Mouse (Mus musculus): ENCODE results near the gene Wnt2. TPM values are rescaled to one million over a fixed set of nuclear protein-coding genes. Genes with fewer than 3 reads are reported as not detected.

Wnt2 gene
- polyA plus RNA-seq (2012; rRNA removed), result 1.2 and 1.6 TPM in 2 replicates

DNA sequence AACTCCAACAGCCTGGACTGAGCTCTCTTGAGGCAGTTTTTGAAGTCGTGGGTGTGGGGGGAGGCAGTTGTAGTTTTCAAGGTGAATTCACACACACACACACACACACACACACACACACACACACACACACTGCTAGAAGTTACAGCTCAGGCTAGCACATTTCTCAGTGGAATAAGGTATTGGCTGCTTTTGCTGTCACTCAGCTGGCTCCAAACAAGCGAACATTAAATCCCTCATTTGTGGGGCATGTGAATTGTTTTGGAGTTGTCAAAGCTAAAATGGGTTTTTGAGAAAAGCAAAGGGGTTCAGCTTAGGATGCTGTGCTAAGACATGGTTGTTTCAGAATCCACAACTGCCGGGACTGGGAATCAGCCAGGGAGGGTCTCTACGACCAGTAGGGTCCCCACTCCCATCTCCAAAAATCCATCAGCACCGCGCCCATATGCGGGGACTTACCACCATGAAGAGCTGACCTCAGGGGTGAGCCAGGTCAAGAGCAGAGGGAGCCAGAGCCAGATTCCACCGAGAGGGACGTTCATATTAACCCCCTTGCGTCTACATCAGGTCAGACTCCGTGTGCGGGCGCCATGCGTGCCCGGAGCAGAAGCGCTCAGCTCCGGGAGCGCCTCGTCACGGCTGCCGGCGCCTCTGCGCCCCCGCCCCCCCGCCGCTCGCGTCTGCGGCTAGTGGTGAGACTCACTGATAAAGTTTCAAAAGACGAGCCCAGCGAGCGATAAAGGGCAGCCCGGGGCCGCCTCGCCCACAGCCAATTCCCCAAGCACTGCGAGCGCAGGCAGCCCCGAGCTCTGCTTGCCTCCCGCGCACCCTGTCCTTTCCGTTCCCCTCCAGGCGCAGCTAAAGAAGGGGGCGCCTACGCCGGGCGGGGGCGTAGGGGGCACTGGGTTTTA lies at the start of gene Wnt2:
Gene Wnt2 (minus strand): TSS at position 840 of the 911 bp plus-strand sequence.
- peak in 1 of 2 experiments; percentile 56 for DNase-seq (ENCODE audit: extremely low spot score in 1 of 2, low spot score in 1 of 2)

DNA sequence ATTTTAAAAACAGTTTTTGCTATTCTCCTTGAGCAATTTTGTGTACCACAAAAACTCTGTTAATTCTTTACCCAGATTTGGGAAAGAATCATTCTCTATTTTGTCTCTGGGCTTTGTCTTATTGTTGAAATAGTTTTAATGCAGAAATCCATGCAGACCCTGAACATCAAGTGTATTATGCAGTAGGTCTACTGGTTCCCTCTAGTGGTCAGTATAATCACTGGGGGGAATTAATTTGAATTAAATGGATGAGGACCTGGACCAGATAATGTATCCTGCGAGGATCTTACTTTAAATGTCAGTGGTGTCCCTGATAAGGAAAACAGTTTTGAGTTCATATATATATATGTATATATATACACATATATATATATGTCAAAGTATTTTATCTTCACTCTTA lies 48.2 kb upstream of the Wnt2 start:
- peak in 1 of 2 experiments; percentile 73 for DNase-seq (ENCODE audit: extremely low spot score in 1 of 2, low spot score in 1 of 2)

DNA sequence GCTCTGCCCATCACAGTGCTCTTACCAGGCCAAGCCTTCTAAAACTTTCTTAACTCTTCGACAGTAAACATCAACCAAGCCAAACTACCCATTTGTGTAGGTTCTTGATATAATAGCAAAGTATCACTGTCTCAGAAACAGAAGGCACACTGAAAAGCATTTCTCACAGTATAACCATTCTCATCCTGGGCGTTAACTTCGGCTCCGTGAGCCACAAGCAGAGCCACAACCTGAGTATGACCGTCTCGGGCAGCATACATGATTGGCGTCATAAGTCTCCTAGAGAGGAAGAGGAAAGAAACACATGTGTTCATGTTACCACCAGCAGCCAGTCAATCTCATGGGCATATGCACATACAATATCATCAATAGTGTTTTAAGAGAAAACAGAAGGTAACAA lies 46.6 kb upstream of the Wnt2 start:
- no peak for DNase-seq (ENCODE audit: extremely low spot score in 1 of 2, low spot score in 1 of 2)

DNA sequence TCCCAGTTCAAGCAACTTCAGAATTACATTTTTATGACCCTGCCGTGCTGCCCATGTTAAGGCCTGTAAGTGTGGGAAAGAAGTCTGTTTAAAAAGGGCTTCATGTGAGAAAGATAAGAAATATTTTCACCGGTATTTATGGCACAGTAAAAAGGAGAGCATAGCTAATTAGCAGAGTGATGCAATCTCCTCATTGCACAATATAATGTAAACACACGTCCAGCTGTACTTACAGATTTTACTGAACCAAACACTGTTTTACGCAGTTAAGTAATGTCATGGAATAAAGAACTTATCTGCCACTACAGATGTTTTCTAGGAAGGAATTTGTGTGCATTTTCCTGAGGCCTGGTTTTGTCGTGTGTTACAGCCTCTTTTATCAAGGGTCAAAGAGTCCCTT lies 46.2 kb upstream of the Wnt2 start:
- no peak for DNase-seq (ENCODE audit: extremely low spot score in 1 of 2, low spot score in 1 of 2)

DNA sequence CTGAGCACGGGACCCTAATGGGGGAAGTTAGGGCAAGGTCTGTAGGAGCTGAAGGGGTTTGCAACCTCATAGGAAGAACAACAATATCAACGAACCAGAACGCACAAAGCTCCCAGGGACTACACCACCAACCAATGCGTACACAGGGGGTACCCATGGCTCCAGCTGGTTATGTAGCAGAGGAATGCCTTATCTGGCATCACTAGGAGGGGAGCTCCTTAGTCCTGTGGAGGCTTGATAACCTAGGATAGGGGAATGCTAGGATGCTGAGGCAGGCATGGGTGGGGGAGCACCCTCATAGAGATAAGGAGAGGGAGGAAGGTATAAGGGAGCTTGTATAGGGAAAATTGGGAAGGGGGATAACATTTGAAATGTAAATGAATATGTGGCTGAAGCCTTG lies 27.5 kb upstream of the Wnt2 start:
- no peak for DNase-seq (ENCODE audit: extremely low spot score in 1 of 2, low spot score in 1 of 2)

DNA sequence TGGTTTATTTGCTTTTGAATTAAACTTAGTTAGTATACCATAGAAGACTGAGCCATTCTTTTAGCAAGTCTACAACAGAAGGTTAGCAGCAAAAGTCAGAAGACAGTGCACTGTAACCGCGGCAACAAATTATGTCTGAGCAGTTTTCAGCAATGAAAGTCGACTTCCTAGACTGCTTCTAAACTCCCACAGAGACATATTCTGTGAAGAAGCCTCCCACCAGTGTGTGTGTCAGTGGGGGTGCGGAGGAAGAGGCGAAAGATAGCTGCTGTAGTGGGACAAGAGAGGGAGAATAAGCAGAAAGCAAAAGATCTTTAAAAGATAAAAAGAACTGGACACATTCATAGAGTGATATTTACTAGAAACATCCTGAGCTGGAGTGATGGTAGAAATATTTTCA lies 21.3 kb upstream of the Wnt2 start:
- DNase-seq (ENCODE audit: extremely low spot score in 1 of 2, low spot score in 1 of 2), result peak in 1 of 2 experiments; percentile 73

DNA sequence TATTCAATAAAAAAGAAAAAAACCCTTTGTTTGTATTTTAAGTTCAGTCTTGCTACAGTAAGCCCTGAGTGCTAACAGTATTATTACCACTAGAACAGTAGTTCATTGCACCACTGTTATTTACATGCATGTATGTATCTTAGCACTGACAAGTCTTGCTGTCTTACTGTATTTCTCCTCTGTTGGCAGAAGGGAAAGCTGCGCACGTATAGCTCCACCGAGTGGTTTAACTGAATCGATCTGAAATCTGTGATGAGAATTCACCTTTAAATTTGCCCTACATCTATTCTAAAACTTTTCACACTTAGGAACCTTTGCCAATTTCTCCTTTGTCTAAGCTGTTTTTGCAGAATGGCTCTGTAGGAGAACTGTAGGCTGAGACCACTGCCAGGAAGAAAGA lies 13.9 kb upstream of the Wnt2 start:
- DNase-seq (ENCODE audit: extremely low spot score in 1 of 2, low spot score in 1 of 2), result peak in 1 of 2 experiments; percentile 29

DNA sequence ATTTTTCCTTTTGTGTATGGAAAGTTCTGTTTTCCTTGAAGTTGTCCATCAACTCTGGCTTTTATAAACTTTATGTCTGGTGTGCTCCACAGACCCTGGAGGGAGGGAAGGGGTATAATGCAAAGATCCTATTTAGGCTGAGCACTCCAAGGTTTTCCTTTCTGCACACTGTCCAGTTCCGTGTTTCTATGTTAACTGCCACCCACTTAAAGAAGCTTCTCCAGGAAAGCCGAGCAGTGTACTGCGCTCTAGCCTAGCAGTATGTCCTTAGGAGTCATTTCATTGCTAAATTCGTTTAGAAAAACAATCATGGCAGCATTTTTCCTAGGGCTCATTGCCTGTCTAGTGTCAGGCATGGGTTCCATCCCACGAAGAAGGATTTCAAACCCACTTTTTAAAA lies 12.8 kb upstream of the Wnt2 start:
- DNase-seq (ENCODE audit: extremely low spot score in 1 of 2, low spot score in 1 of 2), result no peak

DNA sequence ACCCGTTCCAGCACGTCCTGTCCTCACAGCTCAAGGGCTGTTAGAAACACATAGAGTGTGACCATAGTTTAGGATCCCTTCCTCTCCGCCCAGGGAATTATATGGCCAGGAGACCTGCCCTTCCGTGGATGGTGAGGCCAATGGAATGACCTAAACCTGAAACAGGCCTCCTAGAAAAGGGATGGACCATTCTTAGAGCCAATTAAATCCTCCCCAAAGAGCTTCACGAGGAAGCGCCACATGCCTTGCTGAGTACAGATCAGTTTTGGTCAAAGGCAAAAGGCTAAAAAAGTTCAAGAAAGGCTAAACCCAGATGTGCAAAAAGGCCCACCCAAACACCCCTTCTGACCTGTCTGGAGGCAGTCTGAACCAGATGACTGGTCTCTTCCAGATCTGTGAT lies 1.9 kb upstream of the Wnt2 start:
- DNase-seq (ENCODE audit: extremely low spot score in 1 of 2, low spot score in 1 of 2), result no peak

DNA sequence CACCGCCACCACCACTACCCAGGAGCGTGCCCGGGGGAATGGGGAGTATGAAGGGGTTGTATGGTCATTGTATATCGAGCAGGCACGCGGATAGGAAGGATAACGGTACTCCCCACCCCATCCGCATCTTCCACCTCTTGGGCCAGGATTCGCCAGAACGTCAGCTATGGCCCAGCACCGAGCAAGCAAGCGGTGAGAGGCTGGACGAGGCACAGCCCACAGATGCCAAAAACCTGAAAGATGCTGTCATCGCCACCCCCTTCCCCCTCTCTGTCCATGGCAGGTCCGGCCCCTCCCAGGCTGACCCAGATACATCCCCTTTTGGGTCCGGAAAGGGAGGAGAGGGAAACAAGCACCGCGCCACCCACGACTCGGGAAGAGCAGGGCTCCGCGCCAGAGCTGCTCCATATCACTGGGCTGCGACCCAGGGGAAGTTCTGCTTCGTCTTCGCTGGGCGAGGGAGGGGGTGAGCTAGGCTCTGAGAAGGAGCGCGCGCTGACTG lies 1.2 kb upstream of the Wnt2 start:
- DNase-seq (ENCODE audit: extremely low spot score in 1 of 2, low spot score in 1 of 2), result peak in 1 of 2 experiments; percentile 72

DNA sequence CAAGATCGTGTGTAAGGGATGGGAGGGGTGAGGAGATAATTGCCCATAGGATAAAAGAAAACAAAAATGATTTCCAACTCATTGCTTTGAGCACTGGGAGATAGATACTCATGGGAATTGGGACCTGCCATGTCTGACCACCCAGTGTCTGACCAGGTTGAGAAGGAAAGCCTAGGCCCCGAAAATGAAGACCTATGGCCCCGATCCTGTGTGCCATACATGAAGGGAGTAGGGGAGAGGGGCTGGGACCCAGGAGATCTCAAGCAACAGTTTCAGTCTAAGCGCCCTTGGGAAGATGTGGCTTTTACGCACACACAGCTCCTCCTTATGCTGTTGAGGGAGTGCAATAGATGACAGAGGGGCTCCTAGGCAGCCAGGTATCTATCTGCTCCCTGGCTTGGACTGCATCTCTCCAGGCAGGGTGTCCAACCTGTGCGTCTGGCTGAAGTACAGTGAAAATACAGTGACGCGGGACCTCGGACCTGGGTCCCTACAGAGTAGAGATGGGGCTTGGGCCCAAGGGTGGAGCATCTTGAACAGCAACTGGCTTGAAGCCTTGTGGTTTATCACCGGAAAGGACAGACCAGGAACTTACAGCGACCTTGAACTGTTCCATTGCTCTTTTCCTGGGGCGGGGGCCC lies 603 bp upstream of the Wnt2 start:
- DNase-seq (ENCODE audit: extremely low spot score in 1 of 2, low spot score in 1 of 2), result peak in 1 of 2 experiments; percentile 16

DNA sequence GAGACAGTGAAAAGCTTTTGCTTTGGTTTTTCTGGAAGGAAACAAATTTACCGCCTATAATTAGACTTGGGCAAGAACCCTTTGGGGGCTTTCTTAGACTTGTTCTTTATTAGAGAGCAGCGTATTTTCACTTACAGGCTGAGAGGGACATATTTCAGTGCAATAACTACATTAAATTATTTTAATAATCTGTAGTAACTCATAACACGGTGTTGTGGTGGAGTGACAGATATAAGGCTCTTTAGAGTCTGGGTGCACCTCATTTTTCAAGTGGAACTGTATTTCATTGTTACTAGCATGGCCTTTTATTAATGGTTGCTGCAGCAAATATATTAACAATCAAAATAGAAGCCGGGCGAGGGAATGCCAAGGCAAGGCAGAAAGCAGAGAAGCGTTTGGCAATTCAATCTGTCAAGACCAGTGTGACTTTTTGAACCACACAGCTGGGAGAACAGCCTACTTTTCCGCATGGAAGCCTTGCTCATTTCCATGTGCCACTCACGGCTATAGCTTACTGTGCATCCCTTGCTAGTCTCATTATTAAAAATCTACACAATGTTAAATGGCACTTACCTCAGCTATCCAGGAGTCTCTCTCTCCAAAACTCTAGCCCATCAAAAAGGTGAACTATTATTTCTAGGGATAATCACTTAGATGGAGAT lies 6.1 kb downstream of the Wnt2 start:
- DNase-seq (ENCODE audit: extremely low spot score in 1 of 2, low spot score in 1 of 2), result no peak

DNA sequence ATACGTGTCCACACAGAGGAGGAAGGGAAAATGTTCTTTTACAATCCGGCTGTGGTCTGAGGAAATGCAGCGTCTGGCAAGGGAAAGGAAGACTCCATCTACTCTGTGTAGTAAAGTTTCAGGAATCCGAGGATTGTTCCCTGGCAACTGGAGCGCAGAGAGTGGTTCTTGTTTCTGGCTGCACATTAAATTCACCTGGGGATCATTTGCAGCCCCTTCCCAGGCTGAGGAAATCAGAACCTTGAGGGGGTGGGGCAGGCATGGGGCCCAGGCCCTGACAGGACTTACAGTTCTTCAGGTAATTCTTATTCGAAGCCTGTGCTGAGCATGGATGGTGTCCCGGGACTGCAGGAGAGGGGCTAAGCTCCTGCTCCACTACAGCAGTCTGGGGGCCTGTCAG lies 17.0 kb downstream of the Wnt2 start:
- no peak for DNase-seq (ENCODE audit: extremely low spot score in 1 of 2, low spot score in 1 of 2)

DNA sequence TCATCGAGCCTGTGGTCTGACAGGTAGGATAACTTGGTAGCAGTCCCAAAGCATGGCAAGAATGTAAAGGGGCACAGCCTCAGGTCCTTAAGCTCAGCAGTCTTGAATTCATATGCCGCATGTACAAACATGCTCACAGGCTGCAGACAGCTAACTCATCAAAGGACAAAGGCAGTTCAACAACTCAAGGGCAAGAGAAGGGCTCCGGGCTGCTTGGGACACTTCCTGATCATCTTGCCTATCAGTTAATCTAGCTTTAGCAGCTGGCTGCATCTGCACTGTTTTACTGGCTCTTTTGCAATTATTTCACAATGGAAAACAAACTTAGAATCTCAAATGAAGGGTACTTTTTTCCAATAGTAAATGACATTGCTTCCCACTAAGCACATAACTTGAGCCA lies 23.0 kb downstream of the Wnt2 start:
- DNase-seq (ENCODE audit: extremely low spot score in 1 of 2, low spot score in 1 of 2), result no peak

DNA sequence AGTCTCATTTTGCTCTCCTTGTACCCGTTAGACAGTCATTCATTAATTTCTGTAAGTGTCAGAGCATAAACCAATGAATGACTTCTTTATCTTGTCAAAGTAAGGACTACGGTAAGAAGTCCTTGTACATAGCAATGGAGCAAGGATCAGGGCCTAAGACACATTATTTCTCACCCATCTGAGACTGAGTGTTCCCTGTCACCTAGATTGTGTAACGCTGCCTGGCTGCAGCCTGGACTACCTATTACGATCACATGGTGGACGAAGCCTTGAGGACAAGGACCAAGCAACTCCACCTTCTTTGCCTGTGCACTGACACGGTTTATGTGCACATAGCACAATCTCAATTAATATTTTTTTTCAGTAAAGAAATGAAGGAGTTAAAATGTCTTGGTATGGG lies 28.3 kb downstream of the Wnt2 start:
- no peak for DNase-seq (ENCODE audit: extremely low spot score in 1 of 2, low spot score in 1 of 2)

DNA sequence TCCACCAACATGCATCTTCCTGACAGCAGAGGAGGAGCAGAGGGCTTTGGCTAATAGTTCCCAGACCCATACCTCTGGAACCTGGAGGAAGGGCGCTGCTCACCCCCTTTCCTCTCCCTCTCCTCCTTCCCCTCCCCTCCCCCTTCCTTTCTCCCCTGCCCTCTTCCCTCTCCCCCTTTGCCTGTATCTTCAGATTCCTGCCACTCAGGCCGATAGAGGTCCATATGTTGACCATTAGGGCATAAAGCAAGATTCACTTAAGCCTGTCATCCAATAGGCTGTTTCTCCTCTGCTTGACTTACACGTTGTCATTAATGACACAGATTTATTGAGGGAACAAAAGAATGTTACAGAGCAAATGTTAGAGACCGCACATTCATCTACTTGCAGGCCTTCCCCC lies 31.9 kb downstream of the Wnt2 start:
- DNase-seq (ENCODE audit: extremely low spot score in 1 of 2, low spot score in 1 of 2), result no peak

DNA sequence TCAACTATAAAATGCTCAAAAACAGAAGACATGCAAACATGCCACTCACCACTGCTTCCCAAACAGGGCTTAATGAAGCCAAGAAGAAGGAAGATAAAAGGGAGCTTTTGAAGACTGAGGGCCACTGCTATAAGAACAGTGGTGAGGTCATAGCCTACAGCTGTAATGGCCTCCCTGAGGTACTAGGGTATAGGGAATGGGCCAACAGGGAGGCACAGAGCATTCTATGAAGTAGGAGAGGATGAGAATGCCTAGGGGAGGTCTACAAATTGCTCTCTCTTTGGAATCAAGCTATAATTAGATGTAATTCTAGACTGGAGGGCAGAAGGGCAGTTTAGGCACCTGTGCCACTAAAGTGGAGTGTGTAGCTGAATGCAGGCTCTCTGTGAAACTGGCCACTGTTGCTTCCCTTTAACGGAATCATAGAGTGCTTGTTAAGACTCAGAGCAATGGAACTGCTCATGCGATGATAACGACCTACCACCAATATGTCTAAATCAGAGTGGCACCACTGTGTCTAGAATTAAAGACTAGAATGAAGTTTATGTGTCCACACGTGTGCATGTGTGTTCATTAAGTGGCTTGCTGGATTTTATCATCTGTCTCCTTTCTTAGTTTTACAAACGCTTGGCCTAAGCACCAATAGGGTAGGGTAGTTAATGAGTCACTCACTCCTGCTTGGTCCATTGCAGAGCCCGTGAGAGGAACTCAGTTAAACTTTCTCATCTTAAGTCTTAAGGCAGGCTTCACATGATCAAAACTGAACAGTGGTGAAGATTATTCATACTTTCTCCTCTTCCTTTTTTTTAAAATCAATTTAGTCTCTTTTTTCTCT lies 35.2 kb downstream of the Wnt2 start:
- DNase-seq (ENCODE audit: extremely low spot score in 1 of 2, low spot score in 1 of 2), result no peak

DNA sequence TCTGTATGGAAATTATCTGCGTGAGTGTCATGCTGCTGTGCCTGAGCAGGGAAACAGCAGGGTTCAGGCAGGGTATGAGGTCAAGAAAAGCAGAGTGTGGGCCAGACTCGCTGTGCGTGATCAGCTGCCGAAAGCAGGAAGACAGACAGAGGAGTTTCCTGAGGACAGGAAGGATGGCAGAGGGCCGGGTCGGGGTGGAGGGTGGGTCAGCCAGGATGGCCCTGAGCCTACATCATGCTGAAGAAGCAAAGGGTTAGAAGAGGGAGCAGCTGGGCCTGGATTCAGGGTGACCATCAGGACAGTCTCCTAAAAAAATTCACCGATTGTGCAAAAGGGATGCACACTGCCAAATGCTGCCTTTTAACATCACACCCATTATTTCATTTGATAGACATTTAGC lies 38.8 kb downstream of the Wnt2 start:
- DNase-seq (ENCODE audit: extremely low spot score in 1 of 2, low spot score in 1 of 2), result no peak

DNA sequence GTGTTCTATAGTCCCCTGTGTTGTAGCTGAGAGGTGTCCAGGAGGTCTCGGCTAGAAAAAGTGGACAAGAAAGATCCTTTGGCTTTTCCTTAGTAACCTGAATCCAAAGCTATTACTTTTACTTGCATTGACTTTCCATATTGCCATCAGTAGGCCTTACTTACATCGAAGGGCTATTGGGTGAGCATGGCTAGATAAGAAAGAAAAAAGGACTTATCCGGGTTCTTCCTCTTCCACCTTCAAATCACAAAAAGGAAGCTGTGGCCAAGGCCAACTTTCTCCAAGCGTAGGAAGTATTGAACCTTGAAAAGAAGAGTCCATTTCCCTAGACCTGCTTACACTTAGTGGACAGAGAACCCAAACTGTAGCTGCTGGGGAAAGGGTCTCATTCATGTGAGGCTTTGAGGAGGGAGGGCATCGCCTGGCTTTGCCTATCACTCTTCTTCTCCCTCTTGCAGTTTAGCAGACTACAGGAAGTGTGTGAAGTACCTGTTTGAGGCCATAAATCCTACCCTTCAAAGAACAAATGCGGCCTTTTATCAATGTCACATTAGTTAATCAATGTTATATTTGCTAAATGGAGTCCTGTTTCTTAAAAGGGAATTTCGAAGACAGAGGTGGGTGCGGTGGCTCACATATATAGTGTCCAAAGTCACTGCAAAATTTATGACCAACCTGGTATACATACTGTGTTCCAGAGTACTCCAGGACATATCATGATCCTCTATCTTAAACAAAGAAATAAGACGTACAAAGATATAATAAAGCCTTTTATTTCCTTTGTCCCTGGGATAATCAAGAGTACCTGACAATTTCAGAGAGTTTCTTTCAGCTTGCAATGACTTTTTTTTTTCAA lies 40.0 kb downstream of the Wnt2 start:
- DNase-seq (ENCODE audit: extremely low spot score in 1 of 2, low spot score in 1 of 2), result no peak
